Mouse (Mus musculus): ENCODE measurements around the gene Krt71.

The Krt71 gene

DNA sequence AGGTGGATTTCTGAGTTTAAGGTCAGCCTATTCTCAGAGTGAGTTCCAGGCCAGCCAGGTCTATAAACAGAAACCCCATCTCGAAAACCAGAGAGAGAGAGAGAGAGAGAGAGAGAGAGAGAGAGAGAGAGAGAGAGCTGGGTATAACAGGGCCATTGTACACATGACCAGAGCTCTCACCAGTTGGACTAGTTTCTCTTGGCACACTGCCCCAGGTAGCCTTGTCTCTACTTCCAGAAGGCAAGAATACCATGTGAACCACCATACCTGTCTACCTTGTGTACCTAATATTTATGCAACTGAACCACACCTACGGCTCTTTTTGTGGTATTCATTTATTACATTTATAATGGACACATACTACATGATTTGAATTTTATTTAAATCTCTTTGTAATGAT, 54.7 kb downstream of the Krt71 start:
- no peak for DNase-seq (ENCODE audit: low spot score in 2 of 2)
